Mouse (Mus musculus): Measurements from ENCODE around the gene Olfr923.

DNA sequence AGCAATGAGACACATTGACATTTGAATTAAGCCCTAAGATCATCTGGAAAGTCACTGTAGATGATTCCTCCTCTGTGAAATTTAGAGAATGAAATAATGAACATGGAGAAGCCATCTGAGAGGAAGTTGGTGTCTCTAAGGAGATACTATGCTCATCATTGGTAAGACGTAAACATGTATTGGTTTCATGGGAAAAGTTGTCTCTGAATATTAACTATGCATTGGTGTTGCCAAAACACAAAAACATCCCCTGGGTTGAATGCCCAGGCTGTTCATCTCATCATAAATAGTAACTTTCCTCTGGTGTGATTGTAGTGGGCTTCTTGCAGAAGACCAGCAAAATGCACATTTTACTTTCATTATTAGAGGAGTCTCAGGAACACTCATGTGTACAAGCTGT, at the start of gene Olfr923:
- TF ChIP-seq HCFC1 (IDR thresholded peaks at IDR 0.05; ENCODE audit: borderline replicate concordance, insufficient read depth, low read length) (no peak), ZC3H11A (IDR thresholded peaks at IDR 0.05; ENCODE audit: borderline replicate concordance, low read depth, low read length) (no peak)
